Mouse (Mus musculus): Measurements from ENCODE around the gene Commd1.

The Commd1 gene

DNA sequence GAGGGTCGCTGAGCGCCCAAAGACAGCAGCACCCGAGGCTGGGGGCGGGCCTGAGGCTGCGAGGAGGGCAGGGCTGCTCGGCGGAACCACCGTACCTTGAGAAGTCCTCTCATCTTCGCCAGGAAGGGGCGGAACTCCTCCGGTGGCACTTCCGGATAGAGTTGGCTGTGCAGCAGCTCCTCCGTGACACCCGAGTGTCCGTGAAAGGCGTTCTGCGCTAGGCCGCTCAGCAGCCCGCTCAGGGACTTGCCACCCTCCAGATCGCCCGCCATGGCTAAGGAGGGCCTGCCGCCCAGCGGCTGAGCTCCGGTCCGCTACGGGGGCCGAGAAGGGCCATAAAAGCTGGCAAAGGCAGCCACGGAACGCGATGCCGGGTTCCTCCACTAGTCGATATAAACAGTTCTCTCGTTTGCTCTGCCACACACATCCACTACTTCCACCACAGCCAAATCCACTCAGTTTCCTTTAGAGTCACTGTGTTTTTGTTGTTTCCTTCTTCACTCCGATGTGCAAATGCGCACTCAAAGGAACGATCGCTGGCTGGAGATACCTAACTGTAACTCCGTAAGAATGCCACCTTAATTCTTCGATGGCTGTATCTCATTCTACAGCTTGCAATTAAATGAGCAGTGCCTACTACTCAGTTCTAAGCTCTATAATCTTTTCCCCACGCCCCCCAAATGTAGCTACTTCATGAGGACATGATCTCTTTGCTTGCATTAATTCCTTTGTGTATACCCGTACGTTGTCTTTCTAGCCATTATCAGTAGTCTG, at the start of gene Commd1, which contains the start of gene Gm28048:
Gene Commd1 (minus strand): TSS at position 399 of the 774 bp plus-strand sequence.
Gene Gm28048 (minus strand): TSS at position 107 of the 774 bp plus-strand sequence.
- peak; percentile 92 for DNase-seq (ENCODE audit: low spot score)

DNA sequence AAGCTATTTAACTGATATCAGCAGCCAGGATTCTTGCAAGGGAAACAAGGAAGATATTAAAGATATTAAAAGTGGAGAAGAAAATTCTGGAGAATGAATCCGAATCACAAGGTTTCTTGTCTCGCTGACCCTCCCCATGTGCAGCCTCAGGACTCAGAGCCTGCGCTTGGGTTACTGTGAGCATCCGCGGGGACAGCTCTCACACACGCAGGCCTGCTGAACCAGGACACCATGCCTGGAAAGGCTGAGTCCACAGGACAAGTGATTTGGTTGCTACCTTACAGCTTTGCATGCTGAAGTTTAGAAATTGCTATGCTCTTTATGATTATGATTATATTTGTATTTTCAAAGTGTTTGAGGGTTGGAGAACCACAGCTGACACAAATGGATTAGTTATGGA, 47.2 kb upstream of the Commd1 start:
- DNase-seq (ENCODE audit: low spot score) = no peak

DNA sequence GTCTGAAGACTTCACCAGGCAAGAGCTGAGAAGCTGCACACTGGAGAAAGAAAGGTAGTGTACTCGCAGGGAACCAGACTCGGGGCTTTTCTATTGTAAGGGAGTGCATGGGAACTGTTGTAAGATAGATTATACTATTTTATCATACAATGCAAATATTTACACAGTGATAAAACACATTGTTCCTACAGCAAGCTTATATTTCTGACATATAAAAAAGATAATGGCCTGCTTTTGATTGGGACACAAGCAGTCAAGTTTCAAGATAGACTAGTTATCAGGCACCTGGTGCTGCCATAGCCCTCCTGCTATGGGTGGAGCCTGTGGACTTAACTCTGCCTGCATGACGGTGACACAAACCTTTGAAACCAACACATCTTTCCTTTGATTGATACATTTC, 46.8 kb upstream of the Commd1 start:
- DNase-seq (ENCODE audit: low spot score) = no peak

DNA sequence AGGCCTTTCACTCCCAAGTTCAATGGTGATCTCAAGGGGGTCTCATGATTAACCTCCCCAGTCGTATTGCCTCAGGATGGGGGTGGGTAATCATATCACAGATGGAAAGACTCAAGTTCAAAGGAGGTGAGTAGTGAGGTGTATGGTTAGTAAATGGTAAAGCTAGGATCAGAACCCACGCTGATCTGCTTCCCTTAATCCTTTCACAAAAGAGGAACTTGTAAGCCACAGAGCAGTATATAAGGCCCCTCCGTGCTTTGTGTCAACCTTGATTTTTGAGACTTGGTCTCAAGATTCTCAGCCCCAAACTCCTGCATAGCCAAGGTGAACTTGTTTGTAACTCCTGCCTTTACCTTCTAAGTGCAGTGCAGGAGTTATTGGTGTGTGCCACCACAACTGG, 42.0 kb upstream of the Commd1 start:
- no peak for DNase-seq (ENCODE audit: low spot score)

- DNase-seq (ENCODE audit: low spot score) = no peak
These were observed 41.0 kb upstream of the Commd1 start for GRCm38 (mm10) chr11:23023155-23023554.

DNA sequence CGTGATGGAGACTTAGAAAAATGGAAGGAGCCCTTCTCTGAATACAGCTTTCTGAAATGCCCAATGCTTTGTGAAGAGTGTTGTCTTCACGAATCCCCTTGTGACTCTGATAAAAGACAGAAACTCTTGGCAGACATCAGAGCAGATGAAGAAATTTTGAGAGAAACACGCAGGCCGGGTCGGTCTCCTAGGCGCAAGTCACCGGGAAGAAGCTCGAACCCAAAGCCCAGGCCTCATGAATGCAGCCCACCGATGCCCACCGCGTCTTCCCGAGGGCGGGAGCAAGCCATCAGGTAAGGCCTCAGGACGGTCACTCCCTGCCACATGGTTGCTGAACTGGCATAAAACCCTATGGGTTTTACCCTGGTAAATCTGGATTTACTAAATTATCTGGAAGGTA, 38.7 kb upstream of the Commd1 start:
- DNase-seq (ENCODE audit: low spot score) = no peak

GRCm38 (mm10) chr11:23020116-23020770, 38.1 kb upstream of the Commd1 start:
- DNase-seq (ENCODE audit: low spot score) = no peak

DNA sequence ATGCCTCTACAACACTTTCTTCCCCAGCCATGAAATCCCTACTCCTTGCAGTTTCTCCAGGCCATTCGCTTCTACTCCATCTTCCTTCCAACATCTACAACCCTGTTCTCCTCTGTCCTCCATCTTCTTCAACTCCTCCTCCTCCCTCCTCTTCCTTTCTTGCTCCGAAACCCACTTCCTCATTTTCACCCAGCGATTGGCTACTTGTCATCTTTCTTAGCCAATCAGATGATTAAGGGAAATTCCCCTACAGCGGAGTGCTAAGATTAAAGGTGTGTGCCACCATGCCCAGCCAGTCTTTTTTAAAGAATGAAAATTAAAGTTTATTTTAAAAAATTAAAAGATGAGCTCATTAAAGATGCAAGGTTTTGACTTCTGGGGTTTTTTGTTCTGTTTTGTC, 35.8 kb upstream of the Commd1 start:
- DNase-seq (ENCODE audit: low spot score) = no peak

- no peak for DNase-seq (ENCODE audit: low spot score)
These were observed 32.8 kb upstream of the Commd1 start for GRCm38 (mm10) chr11:23014996-23015395.

DNA sequence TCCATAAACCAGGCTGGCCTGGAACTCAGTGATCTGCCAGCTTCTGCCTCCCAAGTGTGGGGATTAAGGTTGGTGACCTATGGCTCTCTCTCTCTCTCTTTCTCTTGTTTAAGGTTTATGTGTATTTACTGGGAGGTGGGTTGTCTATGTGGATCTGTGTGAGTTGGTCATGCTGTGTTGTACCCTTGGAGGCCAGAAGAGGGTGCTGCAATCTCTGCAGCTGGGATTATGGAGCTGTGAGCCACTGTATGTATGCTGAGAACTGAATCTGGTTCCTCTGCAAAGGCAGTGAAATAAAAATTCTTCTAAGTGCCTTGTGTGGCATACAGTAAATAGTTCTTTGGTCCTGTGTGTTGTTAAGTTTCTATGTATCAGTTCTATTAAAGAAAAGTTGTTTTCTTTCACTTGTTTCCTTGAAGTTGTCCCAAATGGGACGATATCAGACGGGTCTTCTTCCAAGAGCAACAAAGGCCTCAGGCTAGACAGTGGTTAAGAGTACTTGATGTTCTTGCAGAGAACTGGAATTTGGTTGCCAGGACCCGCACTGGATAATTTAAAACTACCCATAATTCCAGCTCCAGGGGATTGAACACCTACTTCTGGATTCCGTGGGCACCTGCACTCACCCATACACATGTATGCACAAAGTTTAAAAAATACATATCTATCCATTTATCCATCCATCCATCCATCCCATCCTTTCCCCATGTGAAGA, 31.6 kb upstream of the Commd1 start:
- DNase-seq (ENCODE audit: low spot score) = no peak

GRCm38 (mm10) chr11:23013096-23013495, 30.9 kb upstream of the Commd1 start:
- no peak for DNase-seq (ENCODE audit: low spot score)

DNA sequence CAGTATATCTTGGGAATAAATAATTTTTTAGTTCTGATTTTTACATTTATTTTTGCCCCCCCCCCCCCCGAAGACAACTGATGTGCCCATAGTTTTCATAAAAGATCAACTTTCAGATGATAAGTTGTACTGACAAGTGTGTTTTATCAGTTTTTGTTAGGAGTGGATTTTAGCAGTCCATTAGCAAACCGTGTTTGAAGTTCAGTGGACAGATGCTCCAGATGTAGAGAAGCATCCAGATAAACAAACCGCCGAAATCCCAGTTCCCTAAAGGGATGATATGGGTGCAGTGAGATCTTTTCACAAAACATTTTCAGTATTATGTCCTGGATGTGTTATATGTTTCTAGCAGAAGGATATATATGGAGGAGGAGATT, 26.6 kb upstream of the Commd1 start:
- DNase-seq (ENCODE audit: low spot score) = no peak

GRCm38 (mm10) chr11:23008181-23008823, 26.1 kb upstream of the Commd1 start:
- DNase-seq (ENCODE audit: low spot score) = peak; percentile 89

- DNase-seq (ENCODE audit: low spot score) = peak; percentile 88
These were observed 25.4 kb upstream of the Commd1 start, which contains the start of gene Fam161a for GRCm38 (mm10) chr11:23007481-23008180. TSS of gene Fam161a (plus strand) at chr11:23007531.

GRCm38 (mm10) chr11:23007166-23007480, 24.9 kb upstream of the Commd1 start:
- no peak for DNase-seq (ENCODE audit: low spot score)

GRCm38 (mm10) chr11:23005276-23005675, 23.1 kb upstream of the Commd1 start:
- no peak for DNase-seq (ENCODE audit: low spot score)

GRCm38 (mm10) chr11:22998308-22998707, 16.1 kb upstream of the Commd1 start:
- DNase-seq (ENCODE audit: low spot score) = no peak

DNA sequence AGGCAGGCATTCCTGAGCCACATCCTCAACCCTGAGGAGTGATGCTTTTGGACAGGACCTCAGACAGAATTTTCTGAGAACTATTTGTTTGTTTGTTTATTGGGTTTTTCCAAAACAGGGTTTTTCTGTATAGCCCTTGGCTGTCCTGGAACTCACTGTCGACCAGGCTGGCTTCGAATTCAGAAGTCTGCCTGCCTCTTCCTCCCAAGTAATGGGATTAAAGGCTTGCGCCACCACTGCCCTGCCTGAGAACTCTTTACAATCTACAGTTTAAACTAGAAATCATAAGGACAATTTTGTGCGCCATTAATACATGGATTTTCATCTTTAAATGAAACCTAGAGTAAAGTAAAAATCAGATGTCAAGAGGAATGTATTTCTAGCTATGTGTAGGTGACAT, 13.3 kb upstream of the Commd1 start:
- DNase-seq (ENCODE audit: low spot score) = no peak

- DNase-seq (ENCODE audit: low spot score) = no peak
These were observed 12.1 kb upstream of the Commd1 start for GRCm38 (mm10) chr11:22994271-22994670.

DNA sequence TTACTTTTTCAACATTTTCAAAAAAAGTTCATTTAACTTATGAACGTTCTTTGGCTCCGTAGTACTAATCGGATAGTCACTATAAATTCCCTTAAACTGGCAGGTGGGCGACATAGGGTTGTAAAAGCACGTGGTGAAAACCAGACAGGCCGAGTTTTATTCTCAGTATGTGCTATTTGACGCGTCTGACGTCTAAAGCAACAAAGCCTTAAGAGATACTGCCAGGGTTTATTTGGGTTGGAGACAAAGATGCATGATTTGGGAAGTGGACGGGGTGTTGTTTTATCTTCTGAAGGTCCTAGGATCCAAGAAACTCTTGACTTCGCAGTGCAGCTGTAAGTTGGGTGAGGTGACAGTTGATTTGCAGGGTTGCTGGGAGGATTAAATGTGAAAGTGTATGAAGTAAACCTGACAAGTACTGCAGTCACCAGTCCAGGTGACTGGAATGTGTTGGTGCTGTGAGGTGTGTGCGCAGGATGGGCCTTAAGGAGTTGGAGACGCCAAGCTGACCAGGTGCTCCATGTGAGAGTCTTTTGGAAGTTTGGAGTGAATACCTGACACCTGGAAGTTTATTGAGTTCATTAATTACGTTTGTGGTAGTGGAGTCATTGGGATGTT, 9.1 kb upstream of the Commd1 start:
- no peak for DNase-seq (ENCODE audit: low spot score)

- DNase-seq (ENCODE audit: low spot score) = peak; percentile 95
These were observed 8.4 kb upstream of the Commd1 start, which contains the start of gene Cct4 for GRCm38 (mm10) chr11:22990393-22991126. TSS of gene Cct4 (plus strand) at chr11:22990519.
